Mouse (Mus musculus) ES-Bruce4 (cell line): ENCODE results near the gene Osbpl9.

Experiments
- CTCF ChIP-seq: IDR thresholded peaks from one replicate; pipeline ENCODE4 v1.8.1; 2011; ENCODE audit warnings: low read depth, low read length
- POLR2A ChIP-seq: IDR thresholded peaks from one replicate; pipeline ENCODE4 v1.8.1; 2011; ENCODE audit warnings: low read length; ENCODE audit not compliant: insufficient read depth

DNA sequence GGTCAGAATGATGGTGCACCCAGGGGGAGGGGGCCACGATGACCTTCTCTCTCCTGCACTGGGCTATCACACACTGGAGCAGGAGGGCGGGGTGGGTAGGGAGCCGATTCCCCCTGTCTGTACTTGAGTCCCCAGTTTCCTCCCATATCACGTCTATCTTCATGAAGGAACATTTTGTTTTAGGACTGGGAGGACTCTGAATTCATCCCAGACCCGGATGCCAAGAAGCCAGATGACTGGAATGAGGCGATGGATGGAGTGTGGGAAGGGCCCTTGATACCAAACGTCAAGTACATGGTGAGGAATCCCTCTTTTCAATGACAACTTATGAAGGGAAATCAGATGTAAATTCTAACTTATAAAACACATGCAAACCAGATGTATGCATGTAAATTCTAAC is 42.4 kb upstream of the Osbpl9 start:
- TF ChIP-seq POLR2A = no peak
- TF ChIP-seq CTCF = no peak
